Mouse (Mus musculus) brain, adult 2 months (tissue): Measurements from ENCODE around the gene Sema6d.

Experiments used
- DNase-seq: peaks from one replicate; pipeline ENCODE4 v3.0.0; 2011; ENCODE audit warnings: low read depth, low spot score

Sema6d gene

GRCm38 (mm10) chr2:124089813-124090230, at the start of gene Sema6d:
Gene Sema6d, plus strand, starts transcription at chr2:124089969.
- peak; percentile 54 for DNase-seq

- no peak for DNase-seq
Measured at GRCm38 (mm10) chr2:124059910-124060309, 29.9 kb upstream of the Sema6d start.

DNA sequence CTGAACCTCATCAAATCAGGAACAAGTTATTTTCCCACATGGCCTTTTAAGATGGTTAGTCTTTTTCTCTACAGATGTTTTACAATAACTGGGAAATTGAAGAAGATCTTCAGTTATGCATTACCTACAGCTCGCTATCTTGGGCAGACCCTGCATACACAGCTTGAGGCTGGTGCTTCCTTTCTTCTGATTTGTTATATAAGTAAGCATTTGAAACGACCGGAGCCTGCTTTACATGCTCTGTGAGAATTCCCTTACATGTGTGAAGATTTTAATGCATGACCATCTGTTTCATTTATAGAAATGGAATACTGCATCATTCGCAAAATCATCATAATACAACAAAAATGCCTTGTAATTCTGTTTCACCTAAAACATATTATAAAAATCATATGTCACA, 21.4 kb upstream of the Sema6d start:
- DNase-seq = peak; percentile 7

- no peak for DNase-seq
Measured at GRCm38 (mm10) chr2:124070664-124071063, 19.1 kb upstream of the Sema6d start.

DNA sequence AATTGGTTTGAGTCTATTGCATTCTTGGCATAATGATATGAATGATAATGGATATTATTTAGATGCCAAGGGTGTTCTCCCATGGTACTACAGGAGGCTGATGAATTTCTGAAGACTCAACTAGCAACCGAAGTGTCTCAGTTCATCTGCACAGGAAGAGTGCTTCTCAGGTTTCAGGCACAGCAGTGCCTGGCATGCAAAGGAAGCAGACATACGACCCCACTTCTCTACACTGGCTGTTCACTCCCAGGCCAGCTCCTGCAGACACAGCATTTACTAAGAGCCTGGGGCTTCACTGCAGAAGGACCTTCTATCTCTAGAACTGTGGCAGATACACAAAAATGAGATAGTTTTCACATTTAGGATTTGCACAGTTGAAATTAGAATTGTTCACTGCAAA, 18.4 kb upstream of the Sema6d start:
- no peak for DNase-seq

GRCm38 (mm10) chr2:124090231-124091141, 717 bp downstream of the Sema6d start:
- peak; percentile 25 for DNase-seq

GRCm38 (mm10) chr2:124099697-124100096, 9.9 kb downstream of the Sema6d start:
- DNase-seq = peak; percentile 41

DNA sequence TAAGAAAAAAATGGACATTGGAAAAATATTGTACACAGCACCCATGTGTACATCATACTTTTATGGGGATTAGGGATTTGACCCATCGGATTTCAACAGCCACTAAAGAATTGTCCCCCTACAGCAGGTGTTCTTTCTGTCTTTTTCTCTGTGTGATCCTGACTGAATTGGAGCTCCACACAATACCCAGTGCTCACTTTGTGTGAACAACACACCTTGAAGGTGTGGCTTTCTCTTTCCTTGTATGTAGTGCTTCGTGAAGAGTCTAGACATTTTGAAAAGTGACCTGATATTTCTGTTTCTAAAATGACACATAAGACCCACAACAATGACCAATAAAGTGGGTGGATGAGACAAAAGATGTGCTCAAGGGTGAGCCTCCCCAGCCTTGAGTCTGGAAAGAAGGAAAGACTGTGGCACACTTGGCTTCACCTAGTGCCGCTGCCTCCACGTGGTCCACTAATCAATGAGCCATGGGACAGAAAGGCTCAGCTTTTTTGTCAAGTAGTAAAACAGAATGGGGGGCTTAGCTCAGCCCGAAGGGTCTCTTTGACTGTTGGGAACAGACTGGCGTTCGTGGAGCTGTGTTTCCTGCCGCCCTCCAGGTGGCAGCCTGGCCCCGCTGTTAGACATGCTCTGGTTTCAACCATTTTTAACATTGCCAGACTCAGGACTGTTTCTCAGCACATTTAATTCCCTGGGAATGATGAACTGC, 10.9 kb downstream of the Sema6d start:
- peak; percentile 81 for DNase-seq

- DNase-seq = no peak
Measured at GRCm38 (mm10) chr2:124101201-124101517, 11.4 kb downstream of the Sema6d start.

DNA sequence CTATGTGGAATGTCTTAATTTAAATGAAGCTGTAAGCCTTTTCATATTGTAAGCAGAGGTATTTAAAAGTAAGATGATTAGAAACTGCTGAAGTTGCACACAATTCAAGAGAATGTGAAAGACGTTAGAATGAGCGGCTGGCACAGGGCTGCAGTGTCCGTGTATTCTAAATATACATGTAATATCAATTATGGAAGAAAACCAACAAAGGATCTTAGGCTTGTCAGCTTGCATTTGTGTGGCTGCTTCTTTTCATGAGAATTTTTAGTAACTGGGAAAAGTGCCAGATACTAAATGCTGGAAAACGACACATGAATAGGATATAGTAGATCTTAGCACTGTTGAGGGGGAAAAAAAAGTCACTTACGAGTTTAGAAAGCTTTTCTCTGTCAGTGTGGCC, 11.8 kb downstream of the Sema6d start:
- peak; percentile 40 for DNase-seq

- no peak for DNase-seq
Measured at GRCm38 (mm10) chr2:124103277-124103676, 13.5 kb downstream of the Sema6d start.

- DNase-seq = no peak
Measured at GRCm38 (mm10) chr2:124118469-124119243, 28.9 kb downstream of the Sema6d start.

- no peak for DNase-seq
Measured at GRCm38 (mm10) chr2:124120355-124120754, 30.6 kb downstream of the Sema6d start.

DNA sequence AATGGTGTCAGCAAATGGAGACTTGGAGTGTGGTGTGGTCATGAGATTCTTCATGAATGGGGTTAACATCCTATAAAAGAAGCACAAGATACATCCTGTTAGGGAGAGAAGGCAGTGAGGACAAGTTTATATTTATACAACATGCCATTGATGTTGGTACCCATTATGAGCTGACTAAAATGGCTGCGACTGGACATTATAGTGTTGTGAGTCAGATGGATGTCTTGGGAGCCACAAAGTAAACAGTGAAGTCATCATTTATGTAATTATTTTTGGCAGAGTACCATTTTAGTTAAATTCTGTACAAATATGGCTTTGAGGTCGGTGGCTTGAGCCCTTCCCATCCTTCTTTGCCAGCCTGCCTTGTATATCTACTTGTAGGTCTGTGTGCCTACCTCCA, 31.8 kb downstream of the Sema6d start:
- DNase-seq = no peak

DNA sequence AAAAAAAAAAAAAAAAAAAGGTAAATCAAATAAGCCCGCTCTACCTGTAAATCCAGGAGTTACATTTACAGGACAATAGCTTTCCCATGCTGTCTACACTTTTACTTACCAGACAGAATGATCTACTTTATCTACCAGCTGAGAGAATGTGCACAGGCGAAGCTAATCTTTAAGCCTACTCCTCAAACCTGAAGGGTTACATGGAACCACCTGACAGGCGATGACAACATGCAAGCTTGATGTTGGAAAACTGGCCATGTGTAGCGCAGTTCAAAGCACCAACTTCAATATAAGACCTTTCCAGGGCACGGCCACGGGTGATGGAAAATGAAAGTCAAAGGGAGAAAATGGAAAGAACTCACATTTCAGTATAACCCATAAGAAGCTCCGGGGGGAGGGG, 35.7 kb downstream of the Sema6d start:
- no peak for DNase-seq

DNA sequence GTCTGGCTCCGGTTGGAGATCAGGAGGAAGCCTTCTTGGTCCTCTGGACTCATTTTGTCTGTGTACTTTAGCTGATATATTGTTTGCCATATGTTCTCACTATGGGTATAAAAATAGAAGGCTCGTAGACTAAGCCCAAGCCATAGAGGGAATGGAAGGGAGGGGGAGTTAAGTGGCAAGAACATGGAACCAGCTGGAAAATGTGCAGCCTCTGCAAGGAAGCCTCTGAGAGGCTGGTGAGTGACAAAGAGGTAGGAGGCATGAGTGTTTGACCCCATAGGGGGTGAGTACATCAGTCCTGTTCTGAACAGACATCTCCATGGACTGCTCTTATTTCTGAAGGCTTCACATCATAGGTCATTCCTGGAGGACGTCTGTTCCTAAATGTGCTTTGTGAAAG, 37.1 kb downstream of the Sema6d start:
- peak; percentile 69 for DNase-seq

- peak; percentile 27 for DNase-seq
Measured at GRCm38 (mm10) chr2:124130876-124131275, 41.1 kb downstream of the Sema6d start.

GRCm38 (mm10) chr2:124141510-124142044, 51.8 kb downstream of the Sema6d start:
- peak; percentile 13 for DNase-seq

DNA sequence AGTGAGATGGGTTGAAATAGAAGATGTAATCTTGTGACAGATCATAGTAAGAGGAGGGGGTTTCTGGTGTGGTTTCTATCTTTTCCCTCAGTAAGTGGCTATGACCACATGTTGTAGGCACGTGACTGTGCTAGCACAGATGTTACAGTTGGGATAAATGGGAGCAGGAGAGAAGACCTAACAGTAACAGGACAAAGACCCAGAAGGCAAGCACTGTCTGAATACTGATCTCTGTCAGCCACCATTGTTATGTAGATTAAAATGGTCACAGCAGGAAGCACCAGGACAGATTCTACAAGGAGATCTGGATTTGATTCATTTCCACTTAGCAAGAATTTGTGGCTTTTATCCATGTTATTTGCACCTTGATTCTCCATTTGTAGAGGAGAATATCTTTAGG, 55.8 kb downstream of the Sema6d start:
- no peak for DNase-seq

DNA sequence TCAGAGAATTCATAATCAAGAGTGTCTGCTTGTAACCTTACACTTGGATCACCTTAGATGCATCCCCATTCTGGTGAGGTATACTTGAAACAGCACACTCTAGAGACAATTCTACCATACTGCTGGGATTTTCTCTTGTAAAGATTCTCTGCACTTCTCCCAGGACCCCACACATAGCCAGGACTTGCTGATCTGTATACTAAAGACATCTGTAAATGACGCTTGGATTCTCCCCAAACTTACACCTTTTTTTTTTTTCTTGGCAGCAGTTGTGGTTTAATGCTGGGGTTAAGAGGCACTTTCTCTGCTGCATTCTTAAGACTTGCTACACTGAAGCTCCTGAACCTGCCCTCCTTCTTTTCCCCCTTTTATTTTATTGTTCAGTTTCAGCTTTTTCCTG, 68.4 kb downstream of the Sema6d start:
- DNase-seq = no peak

DNA sequence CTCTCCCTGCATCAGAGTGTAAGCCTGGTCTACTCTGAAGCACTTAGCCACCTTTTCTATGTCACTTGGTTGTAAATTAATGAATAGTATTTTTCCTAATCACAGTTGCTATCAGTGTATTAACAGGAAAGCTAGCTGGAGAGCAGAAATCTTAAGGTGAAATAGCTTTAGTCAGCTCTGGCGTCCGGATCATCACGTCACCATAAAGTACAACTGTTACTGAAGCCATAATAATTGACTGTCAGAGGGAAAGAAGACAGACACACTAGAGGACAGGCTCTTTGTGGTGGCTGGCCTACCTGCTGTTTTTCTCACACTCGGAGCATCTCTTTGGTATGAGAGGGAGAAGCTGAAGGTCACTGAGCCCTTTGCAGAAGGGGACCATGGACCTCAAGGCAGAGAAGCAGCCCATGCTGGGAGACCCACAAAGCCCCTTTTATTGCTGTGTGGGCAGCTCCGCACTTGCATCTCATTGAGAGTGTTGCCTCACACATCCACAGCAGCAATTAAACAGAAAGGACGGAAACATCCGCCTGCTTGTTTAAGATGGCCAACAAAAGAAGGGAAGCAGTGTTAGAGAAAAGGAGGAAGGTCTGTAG, 72.3 kb downstream of the Sema6d start:
- DNase-seq = no peak
